In genomic region chr11:119245543-119245942, GRCm38 (mm10) we compare ENCODE assay signal across 1 mouse cellular context. TPM values are rescaled to one million over a fixed set of nuclear protein-coding genes. Genes with fewer than 3 reads are reported as not detected.
"Had no signal": no experiment of that assay in that cellular context is flagged by ENCODE, and none has a peak within 500 bp of the region (broad histone marks: within the 10 kb centered on the region; RNA-seq: fewer than 3 reads in every experiment).

No protein-coding gene starts in this region.

RNA-seq across cellular contexts. Expression of gene Ccdc40, which starts 17.2 kb away (rescaled TPM):
- total RNA-seq: heart, postnatal 25 days had no signal
